Mouse (Mus musculus) adrenal gland, postnatal 14 days (tissue): ENCODE data around the gene Simc1. TPM values are rescaled to one million over a fixed set of nuclear protein-coding genes. Genes with fewer than 3 reads are reported as not detected.
"Not testable (repeated sequence)": the region's sequence is repeated elsewhere in the genome, so short reads cannot be mapped to it uniquely, and the experiment has no call there.

Experiments
- DNase-seq: peaks from one replicate; pipeline ENCODE4 v3.0.0; 2021; ENCODE audit warnings: mixed read lengths
- long read RNA-seq, 2 experiments: library from polyadenylated mRNA; stranded (forward); transcript quantifications; one replicate each; pipeline ENCODE4 v2.0.0; 2021
- total RNA-seq: library from RNA; stranded (reverse); gene quantifications from 2 replicates; pipeline ENCODE4 v1.2.3, GENCODE M21; 2021

Gene Simc1
- 12.2 and 12.7 TPM in 2 replicates for total RNA-seq
- long read RNA-seq, experiment 1, full-length matches to known transcripts, result 1 of 4 reads
- long read RNA-seq, experiment 1, partial matches to known transcripts, result 2 of 4 reads
- long read RNA-seq, experiment 1, other reads (novel, unspliced or antisense), result 1 of 4 reads
- long read RNA-seq, experiment 2, partial matches to known transcripts, result 2 of 5 reads
- long read RNA-seq, experiment 2, other reads (novel, unspliced or antisense), result 3 of 5 reads

GRCm38 (mm10) chr13:54503604-54504521 lies at the start of gene Simc1:
Gene Simc1, plus strand, starts transcription at chr13:54503779.
- DNase-seq, result peak; percentile 91

GRCm38 (mm10) chr13:54457062-54457461 lies 46.5 kb upstream of the Simc1 start:
- DNase-seq, result peak; percentile 55

- no peak for DNase-seq
Observed at GRCm38 (mm10) chr13:54459282-54459681, 44.3 kb upstream of the Simc1 start.

- DNase-seq, result peak; percentile 94
Observed at GRCm38 (mm10) chr13:54468098-54469011, 35.2 kb upstream of the Simc1 start, which contains the start of gene Thoc3. Gene Thoc3, minus strand, starts transcription at chr13:54468849.

GRCm38 (mm10) chr13:54469012-54469354 lies 34.6 kb upstream of the Simc1 start:
- no peak for DNase-seq

- no peak for DNase-seq
Observed at GRCm38 (mm10) chr13:54471967-54472366, 31.6 kb upstream of the Simc1 start.

- DNase-seq, result peak; percentile 15
Observed at GRCm38 (mm10) chr13:54474996-54475395, 28.6 kb upstream of the Simc1 start.

GRCm38 (mm10) chr13:54475702-54476101 lies 27.9 kb upstream of the Simc1 start:
- DNase-seq, result peak; percentile 11

- DNase-seq, result peak; percentile 27
Observed at GRCm38 (mm10) chr13:54479286-54479685, 24.3 kb upstream of the Simc1 start.

GRCm38 (mm10) chr13:54481498-54481897 lies 22.1 kb upstream of the Simc1 start:
- no peak for DNase-seq

- no peak for DNase-seq
Observed at GRCm38 (mm10) chr13:54490411-54490810, 13.2 kb upstream of the Simc1 start.

- DNase-seq, result no peak
Observed at GRCm38 (mm10) chr13:54491381-54491780, 12.2 kb upstream of the Simc1 start.

- not testable (repeated sequence) for DNase-seq
Observed at GRCm38 (mm10) chr13:54499551-54499950, 4.0 kb upstream of the Simc1 start.

GRCm38 (mm10) chr13:54501352-54501751 lies 2.2 kb upstream of the Simc1 start:
- DNase-seq, result no peak

GRCm38 (mm10) chr13:54501957-54502690 lies 1.5 kb upstream of the Simc1 start:
- DNase-seq, result peak; percentile 48

- DNase-seq, result no peak
Observed at GRCm38 (mm10) chr13:54503278-54503603, 338 bp upstream of the Simc1 start.

GRCm38 (mm10) chr13:54504611-54505260 lies 1.2 kb downstream of the Simc1 start:
- DNase-seq, result no peak

- DNase-seq, result no peak
Observed at GRCm38 (mm10) chr13:54505920-54506319, 2.3 kb downstream of the Simc1 start.

GRCm38 (mm10) chr13:54520221-54520620 lies 16.6 kb downstream of the Simc1 start:
- DNase-seq, result peak; percentile 46

GRCm38 (mm10) chr13:54521181-54521580 lies 17.6 kb downstream of the Simc1 start:
- no peak for DNase-seq

- peak; percentile 28 for DNase-seq
Observed at GRCm38 (mm10) chr13:54527140-54527539, 23.6 kb downstream of the Simc1 start.
